Mouse (Mus musculus): ENCODE measurements around the gene Adar. TPM values are rescaled to one million over a fixed set of nuclear protein-coding genes. Genes with fewer than 3 reads are reported as not detected.
"Not testable (repeated sequence)": the region's sequence is repeated elsewhere in the genome, so short reads cannot be mapped to it uniquely, and the experiment has no call there.

Adar gene
- polyA plus RNA-seq, 1 experiment from 2014 or later: 15.0 TPM

DNA sequence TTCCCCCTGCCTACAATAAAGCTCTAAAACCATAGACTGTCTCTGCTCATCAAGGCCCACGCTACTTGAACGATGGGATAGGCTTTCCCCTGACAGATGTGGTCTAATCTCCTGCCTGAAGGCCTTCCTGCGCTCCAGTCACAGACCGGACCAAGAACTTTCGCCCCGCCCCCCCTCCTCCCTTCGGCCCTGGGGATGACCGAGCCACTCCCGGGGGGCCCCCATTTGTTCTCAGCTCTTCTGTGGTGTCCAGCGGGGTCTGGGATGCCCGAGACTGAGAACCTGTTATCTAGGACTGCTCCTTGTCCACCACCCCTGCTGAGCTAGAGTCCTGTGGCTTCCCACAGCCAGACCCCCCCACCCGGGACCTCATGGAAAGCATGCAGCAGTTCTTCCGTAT, 84.7 kb downstream of the Adar start:
- WGBS: 6% methylated on average over 13 of the region's 13 CpGs
- no peaks in the 10 kb centered on the region for H3K36me3 ChIP-seq (ENCODE audit: control insufficient read depth, insufficient read depth, low read length)
- H3K27ac ChIP-seq (ENCODE audit: low read depth, low read length): no peak overlapping the region
- H3K4me2 ChIP-seq (replicated peaks; ENCODE audit: low read depth, low read length): peak overlapping the region; percentile 38
- H3K9me3 ChIP-seq (ENCODE audit: control insufficient read depth, low read length): no peaks in the 10 kb centered on the region
- no peak overlapping the region for H3K4me3 ChIP-seq (ENCODE audit: low read length)
- no peak overlapping the region for H3K9ac ChIP-seq (ENCODE audit: low read depth, low read length)
- no peaks in the 10 kb centered on the region for H3K4me1 ChIP-seq (ENCODE audit: control insufficient read depth, insufficient read depth, low read length)
- no peak for ATAC-seq (ENCODE audit: low FRiP score, low TSS enrichment)
- no peaks in the 10 kb centered on the region for H3K27me3 ChIP-seq (ENCODE audit: control insufficient read depth, insufficient read depth, low read length)

DNA sequence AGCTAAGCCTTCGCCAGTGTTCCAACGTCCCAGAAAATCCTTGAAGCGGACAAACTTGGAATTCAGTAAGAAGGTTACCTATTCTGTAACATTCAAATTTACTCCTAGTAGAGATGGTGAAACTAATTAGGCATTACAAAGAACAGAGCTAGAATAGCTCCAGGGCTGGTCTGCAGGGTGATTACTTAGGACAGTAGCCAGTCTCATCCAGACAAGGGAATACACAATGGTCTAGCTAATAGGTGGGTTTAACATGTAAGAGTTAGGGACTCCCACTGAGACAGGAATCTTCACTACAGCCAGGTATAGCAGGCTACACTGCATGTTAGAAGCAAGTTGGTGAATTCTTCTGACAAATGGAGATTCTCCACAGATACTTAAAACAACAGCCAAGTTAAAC, 85.3 kb downstream of the Adar start:
- H3K9ac ChIP-seq (ENCODE audit: low read depth, low read length); H3K4me2 ChIP-seq (replicated peaks; ENCODE audit: low read depth, low read length); H3K4me1 ChIP-seq (ENCODE audit: control insufficient read depth, insufficient read depth, low read length); H3K27ac ChIP-seq (ENCODE audit: low read depth, low read length); H3K36me3 ChIP-seq (ENCODE audit: control insufficient read depth, insufficient read depth, low read length); H3K27me3 ChIP-seq (ENCODE audit: control insufficient read depth, insufficient read depth, low read length); H3K4me3 ChIP-seq (ENCODE audit: low read length); ATAC-seq (ENCODE audit: low FRiP score, low TSS enrichment); H3K9me3 ChIP-seq (ENCODE audit: control insufficient read depth, low read length): not testable (repeated sequence)
- WGBS: 55% methylated on average over 3 of the region's 3 CpGs

DNA sequence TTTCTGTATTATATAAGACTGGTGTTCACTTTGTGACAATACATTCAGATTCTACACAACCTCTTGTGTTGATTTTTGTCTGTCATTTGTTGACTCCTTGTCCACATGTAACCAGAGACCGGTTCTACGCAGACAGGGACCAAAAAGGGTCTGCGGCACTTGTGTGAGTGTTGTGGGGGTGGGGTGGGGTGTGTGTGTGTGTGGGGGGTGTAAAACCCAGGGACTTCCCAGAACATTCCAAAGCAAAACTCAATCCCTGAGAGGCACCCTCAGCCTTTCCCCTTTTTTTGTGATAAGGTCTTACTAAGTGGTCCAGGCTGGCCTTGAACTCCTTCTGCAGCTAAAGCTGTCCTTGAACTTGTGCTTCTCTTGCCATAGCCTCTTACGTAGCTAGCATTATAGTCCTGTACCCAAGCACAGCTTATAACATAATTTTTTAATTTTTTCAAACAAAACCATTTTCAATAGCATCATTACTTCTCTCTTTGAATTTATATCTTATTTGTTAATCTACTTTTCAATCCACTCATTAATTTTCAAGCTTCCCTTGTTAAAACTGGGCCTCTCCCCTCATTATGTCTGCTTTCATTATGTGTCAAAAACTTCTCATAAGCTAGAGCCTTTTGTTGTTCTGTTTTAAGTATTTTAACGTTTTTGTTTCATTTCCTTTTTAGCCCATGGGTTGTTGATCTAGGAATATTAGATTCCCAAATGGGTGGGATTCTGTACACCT, 86.1 kb downstream of the Adar start:
- H3K4me1 ChIP-seq (ENCODE audit: control insufficient read depth, insufficient read depth, low read length): no peaks in the 10 kb centered on the region
- H3K27me3 ChIP-seq (ENCODE audit: control insufficient read depth, insufficient read depth, low read length): no peaks in the 10 kb centered on the region
- WGBS: 65% methylated on average over 5 of the region's 5 CpGs
- no peak overlapping the region for H3K9ac ChIP-seq (ENCODE audit: low read depth, low read length)
- H3K4me3 ChIP-seq (ENCODE audit: low read length): no peak overlapping the region
- no peak overlapping the region for H3K27ac ChIP-seq (ENCODE audit: low read depth, low read length)
- no peaks in the 10 kb centered on the region for H3K36me3 ChIP-seq (ENCODE audit: control insufficient read depth, insufficient read depth, low read length)
- no peak for ATAC-seq (ENCODE audit: low FRiP score, low TSS enrichment)
- H3K4me2 ChIP-seq (replicated peaks; ENCODE audit: low read depth, low read length): no peak overlapping the region
- H3K9me3 ChIP-seq (ENCODE audit: control insufficient read depth, low read length): no peaks in the 10 kb centered on the region

- no peak overlapping the region for H3K4me3 ChIP-seq (ENCODE audit: low read length)
- no peak for ATAC-seq (ENCODE audit: low FRiP score, low TSS enrichment)
- no peak overlapping the region for H3K9ac ChIP-seq (ENCODE audit: low read depth, low read length)
- no peak overlapping the region; the same call in 1 of the 2 replicates for H3K27ac ChIP-seq (ENCODE audit: low read depth, low read length)
- H3K9me3 ChIP-seq (ENCODE audit: control insufficient read depth, low read length): no peaks in the 10 kb centered on the region
- 5% methylated on average over 3 of the region's 3 CpGs for WGBS
- H3K4me2 ChIP-seq (replicated peaks; ENCODE audit: low read depth, low read length): no peak overlapping the region
- no peaks in the 10 kb centered on the region for H3K4me1 ChIP-seq (ENCODE audit: control insufficient read depth, insufficient read depth, low read length)
- no peaks in the 10 kb centered on the region for H3K27me3 ChIP-seq (ENCODE audit: control insufficient read depth, insufficient read depth, low read length)
- no peaks in the 10 kb centered on the region for H3K36me3 ChIP-seq (ENCODE audit: control insufficient read depth, insufficient read depth, low read length)
Measured at GRCm38 (mm10) chr3:89801507-89801847, 86.7 kb downstream of the Adar start.

- Histone ChIP-seq H3K36me3 (ENCODE audit: control insufficient read depth, insufficient read depth, low read length) (no peaks in the 10 kb centered on the region), H3K9ac (ENCODE audit: low read depth, low read length) (no peak overlapping the region), H3K4me1 (ENCODE audit: control insufficient read depth, insufficient read depth, low read length) (no peaks in the 10 kb centered on the region), H3K4me3 (ENCODE audit: low read length) (no peak overlapping the region), H3K9me3 (ENCODE audit: control insufficient read depth, low read length) (no peaks in the 10 kb centered on the region), H3K27ac (ENCODE audit: low read depth, low read length) (no peak overlapping the region), H3K27me3 (ENCODE audit: control insufficient read depth, insufficient read depth, low read length) (no peaks in the 10 kb centered on the region), H3K4me2 (replicated peaks; ENCODE audit: low read depth, low read length) (no peak overlapping the region)
- 74% methylated on average over 15 of the region's 15 CpGs for WGBS
- no peak for ATAC-seq (ENCODE audit: low FRiP score, low TSS enrichment)
Measured at GRCm38 (mm10) chr3:89802876-89803275, 88.1 kb downstream of the Adar start.

Other genes with a start within 250 kb of the Adar start
- gene Kcnn3, start 194.9 kb upstream of the Adar start, polyA plus RNA-seq (2014; fragmentation: Nextera tagmentation; extraction: Ambion mirVana): 1.4 and 2.1 TPM in 2 replicates
- gene Chrnb2, start 49.6 kb downstream of the Adar start, polyA plus RNA-seq (2014; fragmentation: Nextera tagmentation; extraction: Ambion mirVana): 0.50 and 0.73 TPM in 2 replicates
- 22.1 and 22.5 TPM in 2 replicates for gene Ube2q1, start 58.6 kb downstream of the Adar start, polyA plus RNA-seq (2014; fragmentation: Nextera tagmentation; extraction: Ambion mirVana)
- 5.4 and 8.2 TPM in 2 replicates for gene She, start 116.3 kb downstream of the Adar start, polyA plus RNA-seq (2014; fragmentation: Nextera tagmentation; extraction: Ambion mirVana)
- gene Il6ra, start 198.2 kb downstream of the Adar start, polyA plus RNA-seq (2014; fragmentation: Nextera tagmentation; extraction: Ambion mirVana): 0.55 and 1.1 TPM in 2 replicates
- 8.4 and 17.3 TPM in 2 replicates for gene Atp8b2, start 248.5 kb downstream of the Adar start, polyA plus RNA-seq (2014; fragmentation: Nextera tagmentation; extraction: Ambion mirVana)

Data from kidney, embryonic 14.5 days (tissue).